Mouse (Mus musculus) heart, embryonic 12.5 days (tissue): ENCODE results near the gene Zfp810. TPM values are rescaled to one million over a fixed set of nuclear protein-coding genes. Genes with fewer than 3 reads are reported as not detected.
"Not testable (repeated sequence)": the region's sequence is repeated elsewhere in the genome, so short reads cannot be mapped to it uniquely, and the experiment has no call there.

ENCODE experiments used
- ATAC-seq: fragments of 200-750 bp; cut with Nextera tagmentation; 2 replicates; pipeline ENCODE4 v1.8.0; 2017; ENCODE audit warnings: moderate TSS enrichment, moderate library complexity; ENCODE audit not compliant: insufficient number of reproducible peaks, low FRiP score
- H3K27ac ChIP-seq: fragments of 300-500 bp; sonication (generic); 2 replicates; pipeline ENCODE4 v1.5.1; 2016; ENCODE audit warnings: mild to moderate bottlenecking, moderate library complexity; ENCODE audit not compliant: poor library complexity, severe bottlenecking
- H3K27me3 ChIP-seq: fragments of 300-500 bp; sonication (generic); replicated peaks from 2 replicates; pipeline ENCODE4 v1.6.1; 2016; ENCODE audit warnings: mild to moderate bottlenecking, moderate library complexity
- H3K36me3 ChIP-seq: fragments of 300-500 bp; sonication (generic); 2 replicates; pipeline ENCODE4 v1.6.1; 2016; ENCODE audit warnings: mild to moderate bottlenecking, moderate library complexity
- H3K4me1 ChIP-seq: fragments of 300-500 bp; sonication (generic); replicated peaks from 2 replicates; pipeline ENCODE4 v1.6.1; 2016; ENCODE audit warnings: mild to moderate bottlenecking
- H3K4me2 ChIP-seq: fragments of 300-500 bp; sonication (generic); 2 replicates; pipeline ENCODE4 v1.6.1; 2016; ENCODE audit warnings: mild to moderate bottlenecking, moderate library complexity
- H3K4me3 ChIP-seq: fragments of 300-500 bp; sonication (generic); 2 replicates; pipeline ENCODE4 v1.5.1; 2016; ENCODE audit warnings: mild to moderate bottlenecking
- H3K9ac ChIP-seq: fragments of 300-500 bp; sonication (generic); 2 replicates; pipeline ENCODE4 v1.6.1; 2016; ENCODE audit warnings: mild to moderate bottlenecking, moderate library complexity
- H3K9me3 ChIP-seq: fragments of 300-500 bp; sonication (generic); replicated peaks from 2 replicates; pipeline ENCODE4 v1.6.1; 2016; ENCODE audit warnings: mild to moderate bottlenecking, moderate library complexity
- WGBS: fragments of 180-500 bp; shearing (Covaris S2); methylation state at CpG from one replicate; pipeline ENCODE4 v1.1.7; 2016; 5-methylcytosine and 5-hydroxymethylcytosine counted together
- polyA plus RNA-seq: library from polyadenylated mRNA; unstranded; fragments of >200 nt; fragmentation: Nextera tagmentation; extraction: Ambion mirVana; gene quantifications from 2 replicates; pipeline ENCODE4 v1.2.1, GENCODE M21; 2016

Gene Zfp810
- polyA plus RNA-seq, 1 experiment from 2014 or later: 14.4 TPM

DNA sequence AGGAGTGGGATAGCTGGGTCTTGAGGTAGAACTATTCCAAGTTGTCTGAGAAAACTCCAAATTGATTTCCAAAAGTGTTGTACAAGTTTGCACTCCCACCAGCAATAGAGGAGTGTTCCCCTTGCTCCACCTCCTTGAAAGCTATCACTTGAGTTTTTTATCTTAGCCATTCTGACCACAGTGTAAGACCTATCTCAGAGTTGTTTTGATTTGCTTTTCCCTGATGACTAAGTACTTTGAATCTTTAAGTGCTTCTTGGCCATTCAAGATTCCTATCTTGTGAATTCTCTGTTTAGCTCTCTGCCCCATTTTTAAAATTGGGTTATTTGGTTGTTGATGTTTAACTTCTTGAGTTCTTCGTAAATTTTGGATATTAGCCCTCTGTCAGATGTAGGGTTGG lies 11.7 kb upstream of the Zfp810 start:
- no peak for ATAC-seq

GRCm38 (mm10) chr9:22316047-22316446 lies 8.6 kb upstream of the Zfp810 start:
- not testable (repeated sequence) for ATAC-seq, H3K4me3 ChIP-seq, H3K27ac ChIP-seq, H3K4me2 ChIP-seq, H3K27me3 ChIP-seq, H3K36me3 ChIP-seq, H3K9ac ChIP-seq, H3K4me1 ChIP-seq
- 67% methylated on average over 5 of the region's 5 CpGs for WGBS
- H3K9me3 ChIP-seq: peaks cover 32% of the 10 kb centered on the region

More for the DNA sequence above, 11.7 kb upstream of the Zfp810 start:
- Histone ChIP-seq H3K9ac (no peak overlapping the region), H3K27ac (no peak overlapping the region), H3K36me3 (no peaks in the 10 kb centered on the region), H3K27me3 (no peaks in the 10 kb centered on the region), H3K4me3 (no peak overlapping the region), H3K9me3 (peaks cover 18% of the 10 kb centered on the region), H3K4me1 (no peaks in the 10 kb centered on the region), H3K4me2 (no peak overlapping the region)
- WGBS: 86% methylated on average over 1 of the region's 1 CpGs

GRCm38 (mm10) chr9:22314066-22314465 lies 6.6 kb upstream of the Zfp810 start:
- Histone ChIP-seq H3K27ac (no peak overlapping the region), H3K27me3 (no peaks in the 10 kb centered on the region), H3K4me1 (no peaks in the 10 kb centered on the region), H3K36me3 (no peaks in the 10 kb centered on the region), H3K4me3 (no peak overlapping the region), H3K4me2 (no peak overlapping the region), H3K9me3 (peaks cover 36% of the 10 kb centered on the region), H3K9ac (no peak overlapping the region)
- WGBS: 83% methylated on average over 3 of the region's 3 CpGs
- no peak for ATAC-seq

DNA sequence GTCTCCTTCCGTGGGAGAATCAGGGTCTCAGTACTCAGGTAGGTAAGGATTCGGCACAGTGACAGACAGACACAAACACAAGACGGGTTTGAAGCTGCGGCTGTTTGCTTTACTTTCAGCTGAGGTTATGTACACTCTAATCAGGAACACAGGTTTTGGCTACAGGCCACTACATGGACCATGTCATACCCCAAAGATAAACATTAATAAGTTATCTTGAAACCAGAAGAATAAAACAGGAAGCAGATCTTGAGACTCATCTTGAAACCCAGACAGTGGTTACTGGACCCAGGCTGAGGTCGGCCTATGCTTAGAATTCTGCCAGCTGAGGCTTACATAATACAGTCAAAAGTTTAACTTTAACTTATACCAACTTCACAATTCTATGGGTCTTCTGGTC lies 5.8 kb upstream of the Zfp810 start:
- no peak overlapping the region for H3K4me3 ChIP-seq
- H3K4me1 ChIP-seq: no peaks in the 10 kb centered on the region
- 82% methylated on average over 5 of the region's 5 CpGs for WGBS
- H3K36me3 ChIP-seq: no peaks in the 10 kb centered on the region
- no peaks in the 10 kb centered on the region for H3K27me3 ChIP-seq
- H3K9me3 ChIP-seq: peaks cover 34% of the 10 kb centered on the region
- no peak for ATAC-seq
- no peak overlapping the region for H3K9ac ChIP-seq
- H3K27ac ChIP-seq: no peak overlapping the region
- no peak overlapping the region for H3K4me2 ChIP-seq

GRCm38 (mm10) chr9:22309651-22310050 lies 2.2 kb upstream of the Zfp810 start:
- WGBS: 82% methylated on average over 5 of the region's 5 CpGs
- Histone ChIP-seq H3K27me3 (no peaks in the 10 kb centered on the region), H3K4me2 (no peak overlapping the region), H3K27ac (no peak overlapping the region), H3K36me3 (peaks cover 10% of the 10 kb centered on the region), H3K9me3 (peaks cover 19% of the 10 kb centered on the region), H3K9ac (no peak overlapping the region), H3K4me1 (peaks cover 9% of the 10 kb centered on the region), H3K4me3 (no peak overlapping the region)
- no peak for ATAC-seq

DNA sequence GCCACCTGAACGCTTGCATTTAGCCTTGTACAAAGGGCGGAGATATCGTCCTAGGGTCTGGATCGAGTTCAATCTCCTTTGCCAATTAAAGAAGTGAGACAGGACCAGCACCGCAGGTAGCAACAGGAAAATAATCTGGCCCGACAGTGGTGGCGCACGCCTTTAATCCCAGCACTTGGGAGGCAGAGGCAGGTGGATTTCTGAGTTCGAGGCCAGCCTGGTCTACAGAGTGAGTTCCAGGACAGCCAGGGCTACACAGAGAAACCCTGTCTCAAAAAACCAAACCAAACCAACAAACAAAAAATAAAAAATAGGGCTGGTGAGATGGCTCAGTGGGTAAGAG lies 443 bp upstream of the Zfp810 start:
- WGBS: 15% methylated on average over 9 of the region's 9 CpGs
- Histone ChIP-seq H3K9ac (peak overlapping the region; percentile 44; the same call in 1 of the 2 replicates), H3K9me3 (peaks cover 23% of the 10 kb centered on the region), H3K36me3 (peaks cover 26% of the 10 kb centered on the region), H3K4me3 (peak overlapping the region; percentile 99), H3K4me2 (peak overlapping the region; percentile 95)
- not testable (repeated sequence) for H3K27me3 ChIP-seq, H3K4me1 ChIP-seq, ATAC-seq, H3K27ac ChIP-seq

DNA sequence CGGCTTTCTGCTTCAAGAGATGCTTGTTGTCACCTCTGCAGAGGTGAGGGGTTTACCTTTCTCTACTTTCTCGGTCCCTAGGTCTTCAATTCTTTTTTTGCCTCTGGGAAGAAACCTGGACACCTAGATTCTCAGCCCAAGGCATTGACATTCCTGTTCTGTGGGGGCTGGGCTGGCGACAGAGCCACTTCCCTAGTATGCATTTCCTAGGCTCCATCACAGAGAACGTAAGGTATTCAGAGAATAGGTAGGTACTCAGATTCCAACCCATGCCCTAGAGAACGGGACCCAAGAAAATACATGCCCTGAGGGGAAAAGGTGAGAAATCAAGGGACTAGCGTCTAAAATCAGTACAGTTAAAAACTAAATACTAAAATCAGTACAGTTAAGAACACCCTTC lies 722 bp downstream of the Zfp810 start:
- 19% methylated on average over 6 of the region's 6 CpGs for WGBS
- no peak for ATAC-seq
- H3K4me2 ChIP-seq: peak overlapping the region; percentile 95

DNA sequence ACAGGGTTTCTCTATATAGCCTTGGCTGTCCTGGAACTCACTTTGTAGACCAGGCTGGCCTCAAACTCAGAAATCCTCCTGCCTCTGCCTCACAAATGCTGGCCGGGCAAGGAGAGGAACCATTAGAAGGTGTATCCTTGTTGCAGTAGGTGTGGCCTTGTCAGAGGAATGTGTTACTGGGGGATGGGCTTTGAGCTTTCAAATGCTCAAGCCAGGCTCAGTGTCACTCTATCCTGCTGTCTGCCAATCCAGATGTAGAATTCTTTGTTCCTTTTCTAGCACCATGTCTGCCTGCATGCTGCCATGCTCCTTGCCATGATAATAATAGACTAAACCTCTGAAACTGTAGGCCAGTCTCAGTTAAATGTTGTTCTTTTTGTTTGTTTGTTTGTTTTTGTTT lies 5.2 kb downstream of the Zfp810 start:
- peaks cover 70% of the 10 kb centered on the region for H3K36me3 ChIP-seq
- no peak overlapping the region for H3K4me2 ChIP-seq
- peaks cover 5% of the 10 kb centered on the region for H3K9me3 ChIP-seq
- 88% methylated on average over 1 of the region's 1 CpGs for WGBS
- H3K9ac ChIP-seq: no peak overlapping the region
- H3K27ac ChIP-seq: no peak overlapping the region
- ATAC-seq: no peak
- H3K4me1 ChIP-seq: peaks cover 9% of the 10 kb centered on the region
- H3K27me3 ChIP-seq: no peaks in the 10 kb centered on the region
- no peak overlapping the region for H3K4me3 ChIP-seq

More for the DNA sequence above, 722 bp downstream of the Zfp810 start:
- H3K4me3 ChIP-seq: peak overlapping the region; percentile 99
- H3K4me1 ChIP-seq: peaks cover 9% of the 10 kb centered on the region
- H3K9ac ChIP-seq: peak overlapping the region; percentile 98
- H3K27ac ChIP-seq: peak overlapping the region; percentile 68
- H3K27me3 ChIP-seq: no peaks in the 10 kb centered on the region
- peaks cover 13% of the 10 kb centered on the region for H3K9me3 ChIP-seq
- H3K36me3 ChIP-seq: peaks cover 37% of the 10 kb centered on the region

DNA sequence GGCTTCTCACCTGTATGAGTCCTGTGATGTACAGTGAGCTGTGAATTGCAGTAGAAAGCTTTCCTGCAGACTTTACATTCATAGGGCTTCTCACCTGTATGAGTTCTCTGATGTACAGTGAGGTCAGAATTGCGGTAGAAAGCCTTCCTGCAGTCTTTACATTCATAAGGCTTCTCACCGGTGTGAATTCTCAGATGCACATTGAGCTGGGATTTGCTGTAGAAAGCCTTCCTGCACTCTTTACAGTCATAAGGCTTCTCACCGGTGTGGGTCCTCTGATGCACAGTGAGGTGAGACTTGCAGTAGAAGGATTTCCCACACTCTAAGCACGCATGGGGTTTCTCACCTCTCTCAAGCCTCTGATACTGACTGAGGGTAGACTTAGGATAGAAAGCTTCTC lies 28.7 kb downstream of the Zfp810 start:
- H3K27me3 ChIP-seq: no peaks in the 10 kb centered on the region
- no peak overlapping the region for H3K4me2 ChIP-seq
- no peak overlapping the region for H3K4me3 ChIP-seq
- no peaks in the 10 kb centered on the region for H3K4me1 ChIP-seq
- H3K9me3 ChIP-seq: peaks cover 54% of the 10 kb centered on the region
- no peak for ATAC-seq
- H3K36me3 ChIP-seq: peaks cover 83% of the 10 kb centered on the region
- H3K27ac ChIP-seq: no peak overlapping the region
- WGBS: 93% methylated on average over 4 of the region's 4 CpGs
- H3K9ac ChIP-seq: no peak overlapping the region

- peaks cover 35% of the 10 kb centered on the region for H3K9me3 ChIP-seq
- no peaks in the 10 kb centered on the region for H3K27me3 ChIP-seq
- H3K9ac ChIP-seq: no peak overlapping the region
- no peak for ATAC-seq
- H3K27ac ChIP-seq: no peak overlapping the region
- 88% methylated on average over 1 of the region's 1 CpGs for WGBS
- H3K4me3 ChIP-seq: no peak overlapping the region
- H3K4me2 ChIP-seq: no peak overlapping the region
- peaks cover 7% of the 10 kb centered on the region for H3K36me3 ChIP-seq
- no peaks in the 10 kb centered on the region for H3K4me1 ChIP-seq
Measured at GRCm38 (mm10) chr9:22268886-22269285, 38.6 kb downstream of the Zfp810 start.

- 84% methylated on average over 10 of the region's 10 CpGs for WGBS
Measured at GRCm38 (mm10) chr9:22262611-22263010, 44.8 kb downstream of the Zfp810 start.

GRCm38 (mm10) chr9:22261594-22261993 lies 45.9 kb downstream of the Zfp810 start:
- no peak overlapping the region for H3K9ac ChIP-seq
- peaks cover 7% of the 10 kb centered on the region; the same call in 1 of the 2 replicates for H3K36me3 ChIP-seq
- 64% methylated on average over 1 of the region's 1 CpGs for WGBS
- ATAC-seq: no peak
- H3K4me1 ChIP-seq: peaks cover 8% of the 10 kb centered on the region; the same call in 1 of the 2 replicates
- H3K27ac ChIP-seq: no peak overlapping the region
- H3K4me3 ChIP-seq: no peak overlapping the region
- H3K9me3 ChIP-seq: peaks cover 10% of the 10 kb centered on the region
- H3K4me2 ChIP-seq: no peak overlapping the region
- H3K27me3 ChIP-seq: no peaks in the 10 kb centered on the region

More at GRCm38 (mm10) chr9:22262611-22263010, 44.8 kb downstream of the Zfp810 start:
- H3K4me2 ChIP-seq: no peak overlapping the region
- H3K27me3 ChIP-seq: no peaks in the 10 kb centered on the region
- H3K36me3 ChIP-seq: no peaks in the 10 kb centered on the region; the same call in 1 of the 2 replicates
- no peak overlapping the region for H3K27ac ChIP-seq
- peaks cover 8% of the 10 kb centered on the region; the same call in 1 of the 2 replicates for H3K4me1 ChIP-seq
- ATAC-seq: no peak
- no peak overlapping the region for H3K4me3 ChIP-seq
- H3K9ac ChIP-seq: no peak overlapping the region
- H3K9me3 ChIP-seq: peaks cover 16% of the 10 kb centered on the region
